Mouse (Mus musculus): ENCODE measurements around the gene Olfr1230.

Gene Olfr1230

GRCm38 (mm10) chr2:89297168-89297567 is at the start of gene Olfr1230:
TSS of gene Olfr1230 (minus strand) at chr2:89297268.
- DNase-seq (ENCODE audit: extremely low read depth, low read depth), result no peak

GRCm38 (mm10) chr2:89342298-89342697 is 45.2 kb upstream of the Olfr1230 start, which contains the start of gene Olfr1233:
TSS of gene Olfr1233 (minus strand) at chr2:89342398.
- no peak for DNase-seq (ENCODE audit: extremely low read depth, low read depth)

- no peak for DNase-seq (ENCODE audit: extremely low read depth, low read depth)
Observed at GRCm38 (mm10) chr2:89329575-89329974, 32.5 kb upstream of the Olfr1230 start, which contains the start of gene Olfr1232. TSS of gene Olfr1232 (minus strand) at chr2:89329675.

GRCm38 (mm10) chr2:89306974-89307373 is 9.9 kb upstream of the Olfr1230 start, which contains the start of gene Olfr1231:
TSS of gene Olfr1231 (minus strand) at chr2:89307074.
- DNase-seq (ENCODE audit: extremely low read depth, low read depth), result no peak

- DNase-seq (ENCODE audit: extremely low read depth, low read depth), result no peak
Observed at GRCm38 (mm10) chr2:89287914-89288313, 9.2 kb downstream of the Olfr1230 start, which contains the start of gene Olfr1229. TSS of gene Olfr1229 (minus strand) at chr2:89288014.

- no peak for DNase-seq (ENCODE audit: extremely low read depth, low read depth)
Observed at GRCm38 (mm10) chr2:89253962-89254361, 43.1 kb downstream of the Olfr1230 start, which contains the start of gene Olfr1228. TSS of gene Olfr1228 (minus strand) at chr2:89254062.
